14 mouse cellular contexts compared by ENCODE assay signal in genomic region chr4:129204655-129205054, GRCm38 (mm10). TPM values are rescaled to one million over a fixed set of nuclear protein-coding genes. Genes with fewer than 3 reads are reported as not detected.
A peak's percentile ranks its signal among the peaks of the same experiment; 100 is the strongest.
DNase-seq lines count a peak whose midpoint lies in the region.
"Had no signal": no experiment of that assay in that cellular context is flagged by ENCODE, and none has a peak within 500 bp of the region (broad histone marks: within the 10 kb centered on the region; RNA-seq: fewer than 3 reads in every experiment).

No protein-coding gene starts in this region.

- peak; percentile 44 for DNase-seq in adrenal gland, postnatal 25 days
- no peak for DNase-seq in adrenal gland, adult 18-20 months (ENCODE audit: low spot score in 2 of 2)
- peak; percentile 43 for DNase-seq in right cerebral cortex, adult 18-20 months
- DNase-seq in right cerebral cortex, postnatal 36 days (ENCODE audit: low spot score in 2 of 2), result no peak
- peak; percentile 75 for DNase-seq in adipocyte (ENCODE audit: low spot score)
- peak; percentile 59 for DNase-seq in telencephalon, adult 2 months (ENCODE audit: low read depth, low spot score)
- no peak for DNase-seq in liver
- DNase-seq in gastrocnemius, postnatal 10 days, result no peak
- DNase-seq: cerebellum, adult 8-10 months; heart, adult 18-20 months; kidney, adult 2 months; kidney, postnatal 14 days; lung, postnatal 36 days had no signal

RNA-seq across cellular contexts. Expression of gene Yars, which starts 15.1 kb away (rescaled TPM):
- 96.4 and 99.5 TPM in 2 replicates for total RNA-seq in adrenal gland, postnatal 25 days (2021)
- total RNA-seq in adrenal gland, adult 18-20 months (2021), result 10 to 100 TPM; 77.3 to 77.4 TPM
- total RNA-seq in gastrocnemius, postnatal 10 days (2021), result 10 to 100 TPM; 35.5 to 48.5 TPM

RNA-seq across cellular contexts. Expression of gene S100pbp, which starts 15.1 kb away (rescaled TPM):
- 25.1 and 27.5 TPM in 2 replicates for total RNA-seq in adrenal gland, postnatal 25 days (2021)
- total RNA-seq in adrenal gland, adult 18-20 months (2021), result 10 to 100 TPM; 17.6 to 19.9 TPM
- total RNA-seq in gastrocnemius, postnatal 10 days (2021), result 10 to 100 TPM in 1 of 2 experiments, 1 to 10 TPM in 1; 8.3 to 13.3 TPM

RNA-seq across cellular contexts. Expression of gene C77080, which starts 56.5 kb away (rescaled TPM):
- total RNA-seq in adrenal gland, postnatal 25 days (2021), result 14.5 and 17.8 TPM in 2 replicates
- 10 to 100 TPM; 18.1 to 22.1 TPM for total RNA-seq in adrenal gland, adult 18-20 months (2021)
- 1 to 10 TPM; 2.6 to 4.9 TPM for total RNA-seq in gastrocnemius, postnatal 10 days (2021)
- total RNA-seq: neutrophil, adult 5-6 weeks had no signal

Comparison
In these comparisons a context has a peak if more than half of its experiments do, and no peak if none do; other contexts are left out.
1. DNase-seq: peak in adrenal gland, postnatal 25 days (single experiment), right cerebral cortex, adult 18-20 months (single experiment), adipocyte (single experiment) and telencephalon, adult 2 months (single experiment); none in adrenal gland, adult 18-20 months (0 of 2), right cerebral cortex, postnatal 36 days (0 of 2), liver (single experiment) and gastrocnemius, postnatal 10 days (single experiment).